Mouse (Mus musculus): ENCODE results near the gene Cd200r1.

- TF ChIP-seq CTCF (IDR thresholded peaks at IDR 0.05; ENCODE audit: control insufficient read depth, insufficient read depth, insufficient replicate concordance, low read depth, low read length): no peak
- no peak for TF ChIP-seq POLR2A (IDR thresholded peaks at IDR 0.05; ENCODE audit: control insufficient read depth, low read depth, low read length)
These were observed 29.9 kb upstream of the Cd200r1 start for GRCm38 (mm10) chr16:44735676-44736075.
